Mouse (Mus musculus) MN1 (cell line): ENCODE data around the gene Ctnnbl1.

Experiments used
- DNase-seq: peaks from one replicate; pipeline ENCODE4 v3.0.0-alpha.2; 2016; ENCODE audit warnings: low spot score

The Ctnnbl1 gene

DNA sequence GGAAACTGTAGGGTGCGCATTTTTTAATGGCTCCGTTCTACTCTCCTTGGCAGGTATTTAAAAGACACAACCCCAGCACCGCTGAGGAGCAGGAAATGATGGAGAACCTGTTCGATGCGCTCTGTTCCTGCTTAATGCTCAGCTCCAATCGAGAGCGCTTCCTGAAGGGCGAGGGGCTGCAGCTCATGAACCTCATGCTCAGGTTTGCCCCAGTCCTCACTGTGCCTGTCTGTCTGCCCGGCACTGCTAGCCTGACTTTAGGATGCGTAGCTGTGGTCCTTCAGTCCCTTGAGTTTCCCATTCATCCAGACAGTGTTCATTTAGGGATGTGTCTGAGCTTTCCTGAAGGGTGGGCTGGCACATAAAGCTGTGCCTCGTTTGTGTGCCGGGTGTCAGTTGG, 82.2 kb downstream of the Ctnnbl1 start:
- DNase-seq, result no peak

DNA sequence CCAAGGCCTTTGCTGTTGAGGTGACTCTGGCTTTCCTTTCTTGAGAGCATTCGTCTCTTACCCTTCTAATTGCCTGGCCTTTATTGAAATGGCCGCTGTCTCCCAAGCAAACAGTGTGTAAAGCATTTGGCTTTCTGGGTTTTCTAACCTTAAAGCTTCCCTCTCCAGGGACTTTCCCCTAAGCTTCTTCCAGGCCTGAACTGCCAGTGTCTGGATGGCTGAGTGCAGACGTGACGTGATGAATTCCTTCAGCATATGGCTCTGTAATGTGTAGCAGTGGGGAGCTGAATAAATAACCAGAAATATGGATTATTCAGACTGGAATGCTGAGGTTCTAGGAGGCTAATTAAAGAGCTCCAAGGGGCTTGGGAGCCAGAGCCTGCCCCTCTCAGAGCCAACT, 84.1 kb downstream of the Ctnnbl1 start:
- no peak for DNase-seq

DNA sequence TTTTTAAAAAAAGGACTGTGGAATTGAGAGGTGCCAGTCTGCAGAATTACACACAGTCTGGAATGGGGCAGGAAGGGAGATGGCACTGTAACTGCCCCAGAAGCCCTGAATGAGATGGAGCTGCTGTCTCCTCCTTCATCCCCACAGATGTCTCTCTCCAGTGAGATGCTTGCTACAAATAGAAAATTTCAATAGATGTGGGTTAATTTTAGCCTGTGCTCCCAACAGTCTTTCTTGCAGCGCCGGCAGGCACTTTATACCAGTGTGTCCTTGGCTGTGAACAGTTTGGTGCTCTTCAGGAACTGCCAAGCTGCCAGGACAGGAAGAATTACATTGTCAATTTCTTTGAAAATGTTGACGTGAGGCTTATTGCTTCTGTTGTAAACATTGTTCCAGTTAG, 86.3 kb downstream of the Ctnnbl1 start:
- no peak for DNase-seq

DNA sequence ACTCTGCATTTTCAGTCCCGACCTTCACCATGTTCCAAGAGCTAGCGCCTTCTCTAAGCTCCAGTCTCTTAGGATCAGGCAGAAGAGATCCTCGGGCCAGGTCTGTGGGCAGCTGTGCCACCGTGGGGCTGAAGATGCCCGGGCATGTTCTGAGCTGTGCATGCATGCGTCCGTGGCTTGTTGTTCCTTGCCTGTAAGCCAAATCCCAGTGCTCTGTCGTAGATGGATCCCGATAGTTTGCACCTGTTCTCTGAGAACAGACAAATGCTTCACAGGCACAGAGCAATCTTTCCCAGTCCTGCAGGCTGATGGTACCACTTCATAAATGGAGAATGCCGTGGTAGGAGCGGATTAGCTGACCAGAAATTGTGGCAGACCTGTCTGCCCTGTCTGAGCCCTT, 87.0 kb downstream of the Ctnnbl1 start:
- no peak for DNase-seq

DNA sequence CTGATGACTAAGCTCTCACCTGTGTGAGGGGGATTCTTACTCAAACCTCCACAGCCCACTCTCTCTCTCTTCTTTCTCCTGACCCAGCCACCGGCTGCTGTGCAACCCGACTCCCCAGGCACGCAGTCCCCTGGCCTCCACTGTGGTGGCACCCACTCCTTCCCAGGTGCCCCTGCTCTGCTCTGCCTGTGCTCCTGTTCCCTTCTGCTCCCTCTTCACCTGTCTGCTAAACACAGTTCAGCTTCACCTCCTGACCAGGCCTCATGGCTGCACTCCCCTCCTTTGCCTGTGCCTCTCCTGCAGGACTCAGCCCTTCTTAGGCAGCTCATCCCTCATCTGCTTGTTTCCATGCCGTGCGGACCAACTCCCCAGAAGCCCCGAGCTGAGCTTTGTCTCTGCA, 92.9 kb downstream of the Ctnnbl1 start:
- DNase-seq, result no peak

DNA sequence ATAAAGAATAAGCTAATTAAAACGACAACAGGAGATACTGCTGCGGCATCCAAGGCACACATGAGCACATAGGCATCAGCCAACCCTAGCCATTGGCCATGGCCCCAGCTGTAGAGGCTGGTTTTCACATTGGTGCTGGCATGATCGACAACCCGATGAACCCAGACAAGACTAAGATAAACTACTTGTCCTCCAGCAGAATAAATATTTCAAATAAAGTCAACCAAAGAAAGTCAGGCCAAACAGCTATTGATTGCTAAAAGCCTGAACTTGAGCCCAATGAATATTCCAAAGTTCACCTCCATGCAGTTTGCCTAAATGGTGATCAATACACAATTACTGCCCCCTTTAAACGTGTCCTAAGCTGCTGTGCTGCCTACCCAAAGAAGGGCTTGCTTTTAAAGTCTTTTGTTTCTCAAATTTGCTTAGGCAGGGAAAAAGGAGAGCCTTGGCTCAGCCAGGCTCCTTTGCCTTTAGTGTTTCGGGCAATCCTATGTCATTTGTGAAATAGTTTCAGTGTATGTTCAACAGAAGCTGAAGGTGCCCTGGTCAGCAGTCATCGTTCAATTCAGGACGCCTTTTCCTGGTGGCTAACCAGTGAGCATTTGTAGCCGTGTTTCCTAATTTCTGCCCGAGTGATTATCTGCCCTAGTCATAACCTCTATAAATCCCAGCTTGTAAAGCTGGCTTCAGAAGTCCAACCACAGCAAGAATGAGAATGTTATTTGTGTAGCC, 93.6 kb downstream of the Ctnnbl1 start:
- DNase-seq, result no peak

DNA sequence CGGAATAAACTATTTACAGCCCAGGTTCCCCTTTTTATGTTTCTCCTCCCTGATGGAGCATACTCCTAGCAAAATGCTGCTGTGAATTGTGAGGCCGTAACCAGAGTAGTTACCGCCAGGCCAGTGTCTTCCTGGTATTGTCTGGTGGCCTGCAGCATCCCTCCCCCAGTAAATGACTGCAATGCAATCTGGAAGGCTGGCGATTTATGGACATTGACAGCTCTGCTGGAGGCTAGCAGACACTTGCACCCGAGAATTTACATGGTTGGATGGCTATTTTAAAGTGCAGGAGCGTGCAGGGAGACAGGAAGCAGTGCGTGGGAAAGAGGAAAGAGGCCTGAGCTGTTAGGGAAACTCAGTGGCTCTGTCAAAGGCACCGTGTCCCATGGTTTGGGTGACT, 99.8 kb downstream of the Ctnnbl1 start:
- no peak for DNase-seq

DNA sequence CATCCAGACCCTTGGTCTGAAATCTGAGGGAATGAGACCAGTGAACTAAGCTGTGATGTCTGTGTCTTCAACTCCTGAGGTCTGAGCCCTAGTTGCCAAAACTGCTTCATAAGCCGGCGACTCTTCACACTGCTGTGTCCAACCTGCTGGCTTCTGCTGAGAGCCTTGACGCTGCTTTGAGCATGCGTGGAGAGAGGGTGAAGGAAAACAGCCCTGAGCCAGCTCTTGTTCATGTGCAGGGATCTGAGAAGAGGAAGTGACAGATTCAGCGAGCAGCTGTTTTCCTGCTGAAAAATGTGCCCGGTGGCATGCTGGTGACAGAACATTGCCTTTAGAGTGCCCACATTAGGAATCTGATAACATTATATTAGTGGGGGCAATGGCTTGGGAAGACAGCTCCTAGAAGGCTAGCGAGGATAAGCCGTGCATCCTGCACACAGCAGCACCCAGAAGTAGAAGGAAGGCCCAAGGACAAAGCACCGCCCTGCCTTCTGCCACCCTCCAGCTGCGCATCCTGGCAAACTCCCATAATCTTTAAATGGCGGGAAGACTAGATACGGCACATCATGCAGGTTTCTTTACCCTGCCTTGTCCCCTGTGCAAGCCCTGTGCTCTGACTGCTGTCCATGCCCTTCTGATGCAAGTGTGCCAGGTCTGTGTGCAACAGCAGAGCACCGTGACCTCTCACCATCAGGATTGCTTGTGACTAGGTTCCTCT, 101.2 kb downstream of the Ctnnbl1 start:
- no peak for DNase-seq

DNA sequence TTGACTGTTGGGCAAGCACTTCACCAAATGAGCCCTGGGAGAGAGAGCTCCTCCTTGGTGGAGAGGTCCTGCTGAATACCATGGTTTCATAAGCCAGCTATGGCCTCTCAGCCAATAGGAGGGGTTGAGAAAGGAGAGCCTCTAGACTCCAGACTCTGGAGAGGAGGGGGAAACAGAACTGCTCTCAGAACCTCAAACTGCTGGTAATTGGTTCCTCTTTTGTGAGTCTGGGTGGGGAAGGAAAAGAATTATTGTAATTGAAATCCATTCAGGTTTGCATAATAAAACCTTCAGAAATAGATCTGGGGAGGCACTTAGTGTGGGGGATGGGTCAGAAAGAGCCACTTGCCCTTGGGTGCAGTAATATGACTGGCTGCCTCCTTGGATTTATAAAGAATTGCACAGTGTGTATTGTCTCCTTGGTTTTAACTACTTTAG, 103.5 kb downstream of the Ctnnbl1 start:
- no peak for DNase-seq

DNA sequence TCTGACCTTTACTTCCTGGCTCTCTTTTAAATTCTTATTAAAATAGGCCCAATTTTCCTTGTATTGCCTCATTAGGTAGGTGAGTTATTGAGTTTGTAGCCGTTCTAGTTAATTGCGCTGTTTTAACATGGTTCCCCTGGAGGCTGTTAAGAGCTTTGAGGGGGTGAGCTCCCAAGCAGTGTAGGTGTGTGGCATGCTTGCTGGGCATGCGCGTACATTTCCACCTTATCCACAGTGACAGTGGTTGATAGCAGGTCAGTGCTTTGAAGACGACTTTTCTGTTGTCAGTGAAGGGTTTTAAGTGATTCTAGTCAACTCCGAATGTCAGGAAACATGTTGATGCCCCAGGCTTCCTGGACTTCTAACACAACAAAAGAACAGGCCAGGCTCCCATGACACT, 103.9 kb downstream of the Ctnnbl1 start:
- DNase-seq, result no peak

DNA sequence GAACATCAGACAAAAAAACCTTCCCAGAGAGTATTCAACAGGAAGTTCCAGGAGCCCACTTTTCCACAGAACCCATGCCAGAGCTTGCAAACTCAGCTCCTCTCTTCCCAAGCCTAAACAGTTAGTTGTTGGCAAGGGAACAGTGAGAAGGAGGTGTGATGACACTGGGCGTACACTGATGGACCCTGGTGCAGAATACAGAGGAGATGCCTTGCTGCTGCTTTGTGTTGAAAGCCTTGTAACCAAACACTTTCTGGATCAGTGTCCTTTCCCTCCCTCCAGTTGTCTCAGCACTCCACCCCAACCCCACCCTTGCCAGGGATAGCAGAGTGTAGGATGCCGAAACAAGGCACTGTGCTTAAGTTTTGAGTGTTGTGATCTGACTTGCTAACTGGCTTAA, 107.5 kb downstream of the Ctnnbl1 start:
- no peak for DNase-seq

DNA sequence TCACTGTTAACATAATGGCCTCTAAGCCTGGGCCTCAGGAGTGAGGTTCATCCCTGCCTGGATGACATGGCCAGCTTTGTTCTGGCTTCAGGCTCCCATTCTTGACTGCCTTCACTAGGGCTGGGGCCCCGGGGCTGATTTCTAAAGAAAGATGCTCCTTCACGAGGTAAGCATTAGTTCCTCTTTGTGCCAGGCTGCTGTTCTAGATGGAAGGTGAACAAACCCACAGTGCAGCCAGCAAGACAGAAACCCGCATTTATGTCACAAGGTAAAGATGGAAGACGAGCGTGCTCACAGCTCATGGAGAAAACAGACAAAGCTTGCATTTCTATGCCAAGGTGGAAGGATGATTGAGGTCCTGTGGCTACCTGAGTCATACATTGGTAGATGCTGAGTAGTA, 108.6 kb downstream of the Ctnnbl1 start:
- DNase-seq, result no peak

DNA sequence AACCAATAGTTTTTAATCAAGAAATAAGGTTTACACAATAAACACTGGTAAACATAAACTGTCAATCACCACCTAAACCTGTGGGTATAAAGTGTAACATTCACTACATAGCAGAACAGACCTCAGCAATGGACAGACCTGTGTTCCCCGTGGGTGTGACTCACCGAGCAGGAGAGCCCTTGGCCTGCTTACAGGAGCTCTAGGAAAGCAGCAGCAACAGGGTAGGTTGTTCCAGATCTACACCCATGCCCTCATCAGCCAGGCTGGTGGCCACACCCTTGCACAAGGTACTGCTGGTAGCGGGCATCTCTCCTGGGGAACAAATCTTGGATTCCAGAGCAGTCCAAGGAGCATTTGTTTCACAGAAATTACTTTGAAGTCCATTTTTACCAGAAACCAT, 115.9 kb downstream of the Ctnnbl1 start:
- peak; percentile 34 for DNase-seq

DNA sequence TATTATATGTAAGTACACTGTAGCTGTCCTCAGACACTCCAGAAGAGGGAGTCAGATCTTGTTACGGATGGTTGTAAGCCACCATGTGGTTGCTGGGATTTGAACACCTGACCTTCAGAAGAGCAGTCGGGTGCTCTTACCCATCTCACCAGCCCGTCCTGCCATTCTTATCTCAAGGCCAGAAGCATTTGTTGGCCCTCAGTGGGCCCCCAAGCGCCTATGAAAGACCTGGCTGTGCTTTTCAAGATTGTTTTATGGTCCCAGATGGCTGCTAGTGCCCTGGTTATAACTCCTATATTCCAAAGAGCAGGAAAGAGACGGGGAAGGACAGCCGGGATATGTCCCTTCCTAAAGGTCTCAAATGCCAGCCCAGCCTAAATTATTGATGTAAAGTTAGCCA, 118.6 kb downstream of the Ctnnbl1 start:
- no peak for DNase-seq

DNA sequence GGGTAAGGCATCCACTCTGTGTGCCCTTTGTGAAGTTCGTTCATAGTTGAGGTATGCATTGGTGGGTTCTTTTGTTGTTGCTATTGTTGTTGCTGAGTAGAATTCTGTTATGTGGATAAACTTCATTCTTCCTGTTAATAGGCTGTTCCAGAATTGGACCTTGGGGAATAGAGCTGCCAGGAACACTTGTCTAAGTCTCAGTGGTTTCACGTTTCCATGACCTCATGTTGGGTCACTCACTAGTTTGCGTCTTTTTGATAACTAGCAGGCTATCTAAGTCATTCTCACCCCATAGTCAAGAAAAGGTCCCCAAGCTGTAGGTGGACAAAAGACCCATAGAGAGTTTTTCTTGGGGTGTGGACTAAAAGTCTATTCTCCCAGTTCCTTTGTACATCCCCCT, 120.3 kb downstream of the Ctnnbl1 start:
- no peak for DNase-seq

DNA sequence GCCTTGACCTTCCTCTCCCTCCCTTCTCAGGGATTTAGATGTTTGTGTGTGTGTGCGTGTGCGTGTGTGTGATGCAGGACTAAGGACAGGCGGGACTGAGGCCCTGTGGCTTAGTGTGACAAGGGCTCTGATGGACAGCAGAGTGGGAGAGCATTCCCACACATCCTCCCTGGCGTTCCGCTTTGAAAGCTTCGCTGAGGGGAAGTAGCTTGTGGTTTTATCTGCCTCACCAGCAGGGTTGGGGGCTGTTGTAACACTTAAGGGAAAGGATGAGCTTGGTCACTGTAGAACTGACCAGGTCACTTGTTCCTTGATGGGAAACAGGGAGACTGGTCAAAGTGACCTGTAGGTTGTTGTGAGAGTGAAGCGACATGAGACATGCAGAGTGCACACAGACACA, 121.1 kb downstream of the Ctnnbl1 start:
- no peak for DNase-seq

DNA sequence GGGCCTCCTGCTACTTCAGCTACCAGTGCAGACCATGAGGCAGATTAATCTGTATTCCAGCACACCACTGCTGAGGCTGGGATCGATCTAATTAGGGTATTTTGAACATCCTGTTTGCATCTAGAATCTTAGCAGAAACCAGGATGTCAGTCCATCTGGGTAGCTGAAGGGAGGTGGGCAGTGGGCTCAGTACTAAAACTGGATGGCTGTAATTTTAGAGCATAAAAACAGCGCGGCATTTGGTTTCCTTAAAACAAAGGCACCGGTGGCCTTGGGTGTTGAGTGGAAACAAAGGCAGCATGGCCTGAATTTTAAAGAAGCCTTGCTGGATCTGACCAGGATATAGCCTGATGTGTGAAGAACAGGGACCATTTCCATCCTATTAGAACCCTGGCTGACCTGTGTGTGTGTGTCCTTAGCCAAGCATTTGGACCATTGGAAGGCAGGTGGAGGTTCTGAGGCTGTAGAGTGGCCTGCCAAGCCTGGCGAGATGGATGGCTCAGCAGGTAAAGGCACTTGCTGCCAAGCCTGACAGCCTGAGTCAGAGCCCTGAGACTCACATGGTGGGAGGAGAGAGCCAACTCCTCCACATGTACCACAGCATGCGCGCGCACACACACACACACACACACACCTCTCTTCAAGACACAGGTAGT, 122.0 kb downstream of the Ctnnbl1 start:
- no peak for DNase-seq

DNA sequence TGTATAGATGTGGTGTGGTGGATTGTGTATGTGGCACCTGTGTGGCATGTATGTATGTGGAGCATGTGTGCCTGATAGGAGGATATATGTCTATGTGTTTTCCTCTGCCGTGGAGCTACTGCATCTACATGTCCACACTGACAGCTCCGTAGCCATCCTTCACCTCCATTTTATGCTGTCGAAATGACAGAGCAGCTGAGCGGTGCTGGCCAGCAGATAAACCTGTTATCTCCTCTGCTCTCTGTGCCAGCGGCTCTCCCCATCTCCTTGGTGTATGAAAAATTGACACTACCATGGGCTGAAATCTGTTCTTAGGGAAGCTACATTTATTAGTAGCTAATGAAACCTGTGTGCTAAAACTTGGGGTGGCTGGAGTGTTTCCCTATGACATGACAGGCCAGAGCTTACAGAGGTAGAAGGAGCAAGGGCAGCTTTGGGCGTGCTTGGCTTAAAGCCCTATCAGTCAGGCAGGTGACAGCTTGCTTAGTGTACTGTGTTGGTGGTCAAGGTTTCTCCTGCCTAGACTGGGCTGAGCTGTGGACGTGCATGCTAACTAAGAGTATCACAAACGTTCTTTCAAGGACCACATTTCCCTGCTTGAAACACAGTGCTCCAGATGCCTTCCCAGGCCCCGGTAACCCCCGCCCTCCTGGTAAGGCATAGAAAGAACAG, 124.2 kb downstream of the Ctnnbl1 start:
- no peak for DNase-seq

DNA sequence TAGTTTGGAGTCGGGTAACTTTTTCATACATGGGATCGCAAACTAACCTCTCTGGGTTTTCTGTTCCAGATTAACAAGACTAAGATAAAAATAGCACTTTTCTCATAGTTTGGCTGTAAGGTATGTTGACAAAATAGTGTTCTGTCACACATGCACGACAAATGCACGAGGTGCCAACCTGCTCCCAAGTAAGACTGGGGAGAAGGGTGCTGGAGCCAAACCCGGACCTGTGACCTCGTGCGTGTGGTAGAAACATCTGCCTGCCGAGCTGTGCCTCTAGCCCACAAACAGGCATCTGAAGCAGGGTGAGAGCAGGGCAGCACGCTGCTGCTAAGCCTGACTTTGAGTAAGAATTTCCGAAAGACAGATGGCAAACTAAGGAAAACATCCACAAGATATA, 125.1 kb downstream of the Ctnnbl1 start:
- no peak for DNase-seq

DNA sequence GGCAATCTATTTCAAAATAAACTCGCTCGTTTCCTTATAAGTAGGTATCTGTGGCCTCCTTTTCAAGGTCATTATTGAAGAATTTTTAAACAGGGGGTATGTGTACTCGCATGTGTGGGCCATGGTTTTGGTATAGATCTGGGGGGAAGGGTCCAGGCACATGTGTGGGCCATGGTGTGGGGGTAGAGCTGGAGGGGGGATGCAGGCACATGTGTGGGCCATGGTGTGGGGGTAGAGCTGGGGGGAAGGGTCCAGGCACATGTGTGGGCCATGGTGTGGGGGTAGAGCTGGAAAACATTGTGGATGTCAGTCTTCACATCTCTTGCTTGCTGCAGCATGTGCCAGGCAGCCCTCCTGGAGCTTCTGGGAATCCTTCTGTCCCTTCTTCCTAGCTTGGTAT, 129.9 kb downstream of the Ctnnbl1 start:
- no peak for DNase-seq

DNA sequence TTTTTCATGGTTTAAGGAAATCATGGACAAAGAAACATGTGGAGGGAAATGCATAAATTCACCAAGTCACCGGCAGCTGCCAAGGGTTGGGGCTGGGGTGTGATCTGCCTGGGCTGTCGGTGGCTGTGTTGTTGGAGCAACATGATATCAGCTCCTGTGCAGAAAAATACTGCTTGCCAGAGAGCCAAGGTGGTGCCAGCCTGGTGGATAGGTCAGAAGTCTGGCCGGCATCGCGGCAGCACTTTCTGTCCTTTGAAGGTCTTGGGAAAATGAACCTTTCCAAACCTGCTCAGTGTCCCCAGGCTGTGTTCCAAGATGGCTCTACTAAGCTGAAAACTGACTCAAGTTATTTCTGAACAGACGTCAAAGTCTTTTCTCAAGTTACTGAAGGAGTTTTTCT, 133.0 kb downstream of the Ctnnbl1 start:
- DNase-seq, result no peak

DNA sequence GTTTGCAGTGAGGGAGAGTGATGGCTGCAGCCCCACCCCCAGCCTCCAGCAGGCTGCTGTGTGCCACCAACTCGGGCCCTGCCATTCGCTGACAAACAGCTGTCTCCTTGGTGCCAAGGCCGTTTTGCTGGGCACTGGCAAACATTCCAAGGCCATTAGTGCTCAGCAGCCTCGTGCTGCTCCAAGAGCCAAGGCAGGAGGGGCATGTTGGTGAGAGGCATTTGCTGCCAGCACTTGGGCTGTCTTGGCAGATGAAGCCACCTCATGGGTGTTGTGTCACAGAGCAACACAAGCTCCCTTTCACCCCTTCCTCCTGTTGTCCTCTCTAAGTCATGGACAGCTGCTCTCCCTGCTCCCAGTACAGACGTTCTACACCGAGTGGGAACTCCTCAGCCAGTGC, 136.0 kb downstream of the Ctnnbl1 start:
- DNase-seq, result peak; percentile 55

DNA sequence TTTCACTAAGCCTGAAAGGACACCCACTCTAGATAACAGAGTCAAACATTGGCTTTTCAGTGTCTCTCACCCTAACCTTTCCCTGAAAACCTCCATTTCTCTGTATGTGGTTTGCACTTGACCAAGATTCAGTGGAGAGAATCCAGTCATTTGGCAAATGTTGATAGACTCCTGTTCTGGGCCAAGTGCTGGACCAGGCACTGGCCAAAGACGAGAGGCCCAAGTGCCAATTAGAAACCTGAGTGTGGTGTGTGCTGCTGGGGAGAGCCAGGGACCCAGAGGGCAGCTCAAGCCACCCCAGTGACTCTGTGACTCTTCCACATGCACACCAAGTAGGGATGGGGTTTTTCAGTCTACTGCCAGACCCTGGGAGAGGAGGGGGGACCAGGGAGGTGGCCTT, 136.5 kb downstream of the Ctnnbl1 start:
- no peak for DNase-seq
